Mouse (Mus musculus) embryonic facial prominence, embryonic 10.5 days (tissue): ENCODE measurements around the gene Ano6. TPM values are rescaled to one million over a fixed set of nuclear protein-coding genes. Genes with fewer than 3 reads are reported as not detected.

Experiments
- DNase-seq: peaks from one replicate; pipeline ENCODE4 v3.0.0-alpha.2; 2017; ENCODE audit warnings: low spot score
- H3K27ac ChIP-seq: fragments of 300-500 bp; sonication (generic); replicated peaks from 2 replicates; pipeline ENCODE4 v1.5.1; 2016; ENCODE audit warnings: mild to moderate bottlenecking
- H3K27me3 ChIP-seq: fragments of 300-500 bp; sonication (generic); replicated peaks from 2 replicates; pipeline ENCODE4 v1.6.1; 2016; ENCODE audit warnings: low read depth, mild to moderate bottlenecking; ENCODE audit not compliant: poor library complexity, severe bottlenecking
- H3K36me3 ChIP-seq: fragments of 300-500 bp; sonication (generic); replicated peaks from 2 replicates; pipeline ENCODE4 v1.6.1; 2016; ENCODE audit warnings: mild to moderate bottlenecking, moderate library complexity
- H3K4me1 ChIP-seq: fragments of 300-500 bp; sonication (generic); 2 replicates; pipeline ENCODE4 v1.6.1; 2016
- H3K4me3 ChIP-seq: fragments of 300-500 bp; sonication (generic); 2 replicates; pipeline ENCODE4 v1.5.1; 2016; ENCODE audit warnings: mild to moderate bottlenecking, moderate library complexity
- H3K9me3 ChIP-seq: fragments of 300-500 bp; sonication (generic); 2 replicates; pipeline ENCODE4 v1.6.1; 2016; ENCODE audit warnings: mild to moderate bottlenecking
- WGBS: fragments of 180-500 bp; shearing (Covaris S2); methylation state at CpG from one replicate; pipeline ENCODE4 v1.1.7; 2016; 5-methylcytosine and 5-hydroxymethylcytosine counted together
- polyA plus RNA-seq: library from polyadenylated mRNA; unstranded; fragments of >200 nt; fragmentation: Nextera tagmentation; extraction: Ambion mirVana; gene quantifications from 2 replicates; pipeline ENCODE4 v1.2.1, GENCODE M21; 2016

Ano6 gene
- polyA plus RNA-seq, 1 experiment from 2014 or later, result 41.6 TPM

- DNase-seq, result no peak
- H3K27me3 ChIP-seq, result no peaks in the 10 kb centered on the region
- no peak overlapping the region for H3K4me3 ChIP-seq
- H3K36me3 ChIP-seq, result peaks cover 51% of the 10 kb centered on the region
- 92% methylated on average over 10 of the region's 10 CpGs for WGBS
- peaks cover 11% of the 10 kb centered on the region; the same call in 1 of the 2 replicates for H3K4me1 ChIP-seq
- H3K27ac ChIP-seq, result no peak overlapping the region
- no peaks in the 10 kb centered on the region for H3K9me3 ChIP-seq
Observed at GRCm38 (mm10) chr15:95974021-95974597, 183.5 kb downstream of the Ano6 start.

GRCm38 (mm10) chr15:95976156-95976876 lies 185.7 kb downstream of the Ano6 start:
- no peak for DNase-seq
- Histone ChIP-seq H3K36me3 (peaks cover 30% of the 10 kb centered on the region), H3K9me3 (no peaks in the 10 kb centered on the region), H3K4me1 (peaks cover 11% of the 10 kb centered on the region; the same call in 1 of the 2 replicates), H3K4me3 (no peak overlapping the region), H3K27me3 (no peaks in the 10 kb centered on the region), H3K27ac (no peak overlapping the region)
- WGBS, result 57% methylated on average over 4 of the region's 4 CpGs

GRCm38 (mm10) chr15:95977169-95977938 lies 186.7 kb downstream of the Ano6 start:
- no peak for DNase-seq
- WGBS, result 76% methylated on average over 8 of the region's 8 CpGs
- no peaks in the 10 kb centered on the region for H3K27me3 ChIP-seq
- H3K9me3 ChIP-seq, result no peaks in the 10 kb centered on the region
- H3K36me3 ChIP-seq, result peaks cover 21% of the 10 kb centered on the region
- no peak overlapping the region for H3K27ac ChIP-seq
- H3K4me3 ChIP-seq, result no peak overlapping the region
- peaks cover 11% of the 10 kb centered on the region; the same call in 1 of the 2 replicates for H3K4me1 ChIP-seq

- peaks cover 15% of the 10 kb centered on the region for H3K36me3 ChIP-seq
- H3K4me3 ChIP-seq, result no peak overlapping the region
- no peak overlapping the region for H3K27ac ChIP-seq
- no peaks in the 10 kb centered on the region for H3K27me3 ChIP-seq
- peaks cover 11% of the 10 kb centered on the region; the same call in 1 of the 2 replicates for H3K4me1 ChIP-seq
- no peaks in the 10 kb centered on the region for H3K9me3 ChIP-seq
- no peak for DNase-seq
- WGBS, result 86% methylated on average over 3 of the region's 3 CpGs
Observed at GRCm38 (mm10) chr15:95977939-95978252, 187.3 kb downstream of the Ano6 start.

GRCm38 (mm10) chr15:95980641-95981040 lies 190.0 kb downstream of the Ano6 start:
- Histone ChIP-seq H3K4me1 (peaks cover 11% of the 10 kb centered on the region; the same call in 1 of the 2 replicates), H3K36me3 (no peaks in the 10 kb centered on the region), H3K9me3 (no peaks in the 10 kb centered on the region), H3K27me3 (no peaks in the 10 kb centered on the region), H3K27ac (no peak overlapping the region), H3K4me3 (no peak overlapping the region)
- WGBS, result 70% methylated on average over 5 of the region's 5 CpGs
- no peak for DNase-seq

- Histone ChIP-seq H3K9me3 (0 out of 2 replicates have a peak, but pooled peaks cover 4% of the 10 kb centered on the region), H3K27me3 (no peaks in the 10 kb centered on the region), H3K36me3 (no peaks in the 10 kb centered on the region), H3K4me3 (no peak overlapping the region), H3K27ac (no peak overlapping the region), H3K4me1 (no peaks in the 10 kb centered on the region)
- 94% methylated on average over 3 of the region's 3 CpGs for WGBS
- DNase-seq, result no peak
Observed at GRCm38 (mm10) chr15:95987916-95988315, 197.3 kb downstream of the Ano6 start.

- Histone ChIP-seq H3K36me3 (no peaks in the 10 kb centered on the region), H3K27ac (no peak overlapping the region), H3K9me3 (0 out of 2 replicates have a peak, but pooled peaks cover 4% of the 10 kb centered on the region), H3K4me1 (no peaks in the 10 kb centered on the region), H3K4me3 (no peak overlapping the region), H3K27me3 (no peaks in the 10 kb centered on the region)
- DNase-seq, result no peak
- 90% methylated on average over 9 of the region's 9 CpGs for WGBS
Observed at GRCm38 (mm10) chr15:95989496-95990124, 199.0 kb downstream of the Ano6 start.

GRCm38 (mm10) chr15:96002958-96003601 lies 212.4 kb downstream of the Ano6 start:
- 79% methylated on average over 6 of the region's 6 CpGs for WGBS
- Histone ChIP-seq H3K9me3 (no peaks in the 10 kb centered on the region), H3K4me3 (no peak overlapping the region), H3K27ac (no peak overlapping the region), H3K4me1 (peaks cover 4% of the 10 kb centered on the region; the same call in 1 of the 2 replicates), H3K27me3 (no peaks in the 10 kb centered on the region), H3K36me3 (no peaks in the 10 kb centered on the region)
- DNase-seq, result no peak

- Histone ChIP-seq H3K27ac (peak overlapping the region; percentile 82), H3K4me1 (peaks cover 15% of the 10 kb centered on the region), H3K9me3 (peaks cover 10% of the 10 kb centered on the region), H3K4me3 (0 out of 2 replicates have a peak overlapping the region, but pooled peaks have one; percentile 9), H3K36me3 (no peaks in the 10 kb centered on the region), H3K27me3 (no peaks in the 10 kb centered on the region)
- DNase-seq, result peak; percentile 33
- 69% methylated on average over 16 of the region's 16 CpGs for WGBS
Observed at GRCm38 (mm10) chr15:96011640-96012390, 221.2 kb downstream of the Ano6 start.

- H3K9me3 ChIP-seq, result peaks cover 14% of the 10 kb centered on the region
- no peaks in the 10 kb centered on the region for H3K36me3 ChIP-seq
- peak overlapping the region; percentile 82 for H3K27ac ChIP-seq
- WGBS, result 45% methylated on average over 8 of the region's 8 CpGs
- H3K4me1 ChIP-seq, result peaks cover 15% of the 10 kb centered on the region
- DNase-seq, result peak; percentile 70
- H3K27me3 ChIP-seq, result no peaks in the 10 kb centered on the region
- 0 out of 2 replicates have a peak overlapping the region, but pooled peaks have one; percentile 9 for H3K4me3 ChIP-seq
Observed at GRCm38 (mm10) chr15:96012391-96012775, 221.7 kb downstream of the Ano6 start.

GRCm38 (mm10) chr15:96014501-96014900 lies 223.9 kb downstream of the Ano6 start:
- peaks cover 15% of the 10 kb centered on the region for H3K4me1 ChIP-seq
- H3K36me3 ChIP-seq, result no peaks in the 10 kb centered on the region
- no peak for DNase-seq
- no peak overlapping the region for H3K4me3 ChIP-seq
- H3K27me3 ChIP-seq, result no peaks in the 10 kb centered on the region
- H3K9me3 ChIP-seq, result peaks cover 14% of the 10 kb centered on the region
- no peak overlapping the region for H3K27ac ChIP-seq
- 91% methylated on average over 4 of the region's 4 CpGs for WGBS
